In genomic region chr2:30200388-30200925, GRCm38 (mm10) we compare ENCODE assay signal across 19 mouse cellular contexts. TPM values are rescaled to one million over a fixed set of nuclear protein-coding genes. Genes with fewer than 3 reads are reported as not detected.
DNase-seq lines count a peak whose midpoint lies in the region; ATAC-seq and TF ChIP-seq lines count a peak whose summit lies in the region.
"Had no signal": no experiment of that assay in that cellular context is flagged by ENCODE, and none has a peak within 500 bp of the region (broad histone marks: within the 10 kb centered on the region; RNA-seq: fewer than 3 reads in every experiment).

No protein-coding gene starts in this region.

- H3K36me3 ChIP-seq in heart, embryonic 10.5 days = no peaks in the 10 kb centered on the region
- no peaks in the 10 kb centered on the region for H3K36me3 ChIP-seq in kidney, postnatal 0 days (ENCODE audit: insufficient read depth, low read length)
- H3K36me3 ChIP-seq in liver, embryonic 13.5 days = no peaks in the 10 kb centered on the region
- H3K36me3 ChIP-seq in stomach, postnatal 0 days (ENCODE audit: control insufficient read depth, insufficient read depth, low read length) = no peaks in the 10 kb centered on the region
- H3K36me3 ChIP-seq: forebrain, embryonic 15.5 days; hindbrain, embryonic 12.5 days had no signal

- no peaks in the 10 kb centered on the region for H3K9me3 ChIP-seq in heart, embryonic 10.5 days
- no peaks in the 10 kb centered on the region for H3K9me3 ChIP-seq in kidney, postnatal 0 days (replicated peaks; ENCODE audit: low read length)
- no peaks in the 10 kb centered on the region for H3K9me3 ChIP-seq in liver, embryonic 13.5 days (replicated peaks)
- H3K9me3 ChIP-seq in stomach, postnatal 0 days (ENCODE audit: control insufficient read depth, low read length) = no peaks in the 10 kb centered on the region
- H3K9me3 ChIP-seq: forebrain, embryonic 15.5 days; hindbrain, embryonic 12.5 days; megakaryocyte, embryonic 14.5 days had no signal

- TF ChIP-seq EP300 in stomach, postnatal 0 days (optimal IDR thresholded peaks at IDR 0.05) = no peak

- no peak overlapping the region for H3K27ac ChIP-seq in heart, embryonic 10.5 days
- H3K27ac ChIP-seq in kidney, postnatal 0 days = peak overlapping the region; percentile 47
- peak overlapping the region; percentile 69 for H3K27ac ChIP-seq in liver, embryonic 13.5 days
- peak overlapping the region; percentile 81 for H3K27ac ChIP-seq in stomach, postnatal 0 days (replicated peaks)
- H3K27ac ChIP-seq: forebrain, embryonic 15.5 days; hindbrain, embryonic 12.5 days had no signal

- ATAC-seq in kidney, postnatal 0 days (replicated peaks; ENCODE audit: low FRiP score, low read depth) = no peak
- ATAC-seq in liver, embryonic 13.5 days (ENCODE audit: low read depth) = peak; percentile 45
- ATAC-seq in stomach, postnatal 0 days (ENCODE audit: low FRiP score, low TSS enrichment) = peak; percentile 14; the same call in 1 of the 2 replicates
- ATAC-seq: activated CD4-positive, CD25-positive, alpha-beta regulatory T cell, adult 4 months; forebrain, embryonic 15.5 days; midbrain, embryonic 16.5 days had no signal

- no peak for DNase-seq in heart, embryonic 10.5 days (ENCODE audit: low spot score)
- no peak for DNase-seq in heart, postnatal 25 days (ENCODE audit: low spot score)
- DNase-seq in kidney, postnatal 0 days (ENCODE audit: low spot score) = no peak
- DNase-seq in kidney, postnatal 10 days = no peak
- no peak for DNase-seq in liver, embryonic 13.5 days
- no peak for DNase-seq in stomach, postnatal 0 days (ENCODE audit: low spot score)
- DNase-seq in thymus, postnatal 14 days = no peak
- DNase-seq in Muller cell, postnatal 12 days (ENCODE audit: inconsistent ontology term) = no peak
- DNase-seq: adrenal gland, postnatal 25 days; cerebellum, adult 9-11 months; embryo, embryonic 11 days; heart, adult 18-20 months; lung, adult 2 months; right cerebral cortex, postnatal 25 days had no signal

- no peaks in the 10 kb centered on the region for H3K27me3 ChIP-seq in heart, embryonic 10.5 days (ENCODE audit: insufficient read depth, poor library complexity, severe bottlenecking)
- H3K27me3 ChIP-seq in kidney, postnatal 0 days (ENCODE audit: insufficient read depth, low read length) = no peaks in the 10 kb centered on the region
- no peaks in the 10 kb centered on the region for H3K27me3 ChIP-seq in liver, embryonic 13.5 days
- H3K27me3 ChIP-seq in stomach, postnatal 0 days (ENCODE audit: control insufficient read depth, insufficient read depth, low read length) = no peaks in the 10 kb centered on the region
- H3K27me3 ChIP-seq: forebrain, embryonic 15.5 days; hindbrain, embryonic 12.5 days; megakaryocyte, embryonic 14.5 days had no signal

- WGBS in heart, embryonic 10.5 days = 50% methylated on average over 5 of the region's 5 CpGs
- WGBS in kidney, postnatal 0 days = 47% methylated on average over 5 of the region's 5 CpGs
- 74% methylated on average over 5 of the region's 5 CpGs for WGBS in liver, embryonic 13.5 days (ENCODE audit: insufficient replicate concordance)
- 47% methylated on average over 5 of the region's 5 CpGs for WGBS in stomach, postnatal 0 days

- intact Hi-C loops in heart, postnatal 25 days (cut with DNase I) = no loop called here

- no peak for TF ChIP-seq CTCF in kidney, postnatal 0 days (IDR thresholded peaks at IDR 0.05; ENCODE audit: low read depth)
- TF ChIP-seq CTCF in stomach, postnatal 0 days (IDR thresholded peaks at IDR 0.05; ENCODE audit: low read depth) = no peak

- H3K9ac ChIP-seq in kidney, postnatal 0 days (ENCODE audit: low read depth, low read length) = no peak overlapping the region
- H3K9ac ChIP-seq in liver, embryonic 13.5 days = no peak overlapping the region
- H3K9ac ChIP-seq in stomach, postnatal 0 days (ENCODE audit: low read length) = no peak overlapping the region
- H3K9ac ChIP-seq: forebrain, embryonic 15.5 days; hindbrain, embryonic 12.5 days had no signal

- H3K4me3 ChIP-seq in heart, embryonic 10.5 days = 0 out of 2 replicates have a peak overlapping the region, but pooled peaks have one; percentile 15
- H3K4me3 ChIP-seq in kidney, postnatal 0 days (replicated peaks; ENCODE audit: low read depth, low read length) = no peak overlapping the region
- H3K4me3 ChIP-seq in liver, embryonic 13.5 days (replicated peaks) = no peak overlapping the region
- no peak overlapping the region for H3K4me3 ChIP-seq in stomach, postnatal 0 days (ENCODE audit: low read depth, low read length)
- H3K4me3 ChIP-seq: forebrain, embryonic 15.5 days; hindbrain, embryonic 12.5 days; megakaryocyte, embryonic 14.5 days had no signal

- no peak overlapping the region for H3K4me2 ChIP-seq in kidney, postnatal 0 days (ENCODE audit: low read length)
- no peak overlapping the region for H3K4me2 ChIP-seq in liver, embryonic 13.5 days
- no peak overlapping the region for H3K4me2 ChIP-seq in stomach, postnatal 0 days (replicated peaks; ENCODE audit: low read depth)
- H3K4me2 ChIP-seq: forebrain, embryonic 15.5 days; hindbrain, embryonic 12.5 days had no signal

- H3K4me1 ChIP-seq in heart, embryonic 10.5 days = peaks cover 26% of the 10 kb centered on the region
- peaks cover 6% of the 10 kb centered on the region; the same call in 1 of the 2 replicates for H3K4me1 ChIP-seq in kidney, postnatal 0 days (replicated peaks; ENCODE audit: insufficient read depth, low read length)
- peaks cover 57% of the 10 kb centered on the region for H3K4me1 ChIP-seq in liver, embryonic 13.5 days (replicated peaks)
- 0 out of 2 replicates have a peak, but pooled peaks cover 4% of the 10 kb centered on the region for H3K4me1 ChIP-seq in stomach, postnatal 0 days (replicated peaks; ENCODE audit: control insufficient read depth, insufficient read depth)

RNA-seq across cellular contexts. Expression of gene Kyat1, which starts 5.2 kb away (rescaled TPM):
- polyA plus RNA-seq in heart, embryonic 10.5 days (2016; fragmentation: Nextera tagmentation; extraction: Ambion mirVana) = 12.8 and 17.2 TPM in 2 replicates
- total RNA-seq in heart, postnatal 25 days (2021) = 10 to 100 TPM; 43.1 to 44.0 TPM
- polyA plus RNA-seq in kidney, postnatal 0 days (2015; fragmentation: Nextera tagmentation; extraction: Ambion mirVana) = 22.7 and 22.9 TPM in 2 replicates
- polyA plus RNA-seq in liver, embryonic 13.5 days (2015; fragmentation: Nextera tagmentation; extraction: Ambion mirVana) = 9.7 and 10.1 TPM in 2 replicates
- 81.2 and 89.3 TPM in 2 replicates for polyA plus RNA-seq in stomach, postnatal 0 days (2015; fragmentation: Nextera tagmentation; extraction: Ambion mirVana)

RNA-seq across cellular contexts. Expression of gene Spout1, which starts 22.2 kb away (rescaled TPM):
- 52.1 and 72.0 TPM in 2 replicates for polyA plus RNA-seq in heart, embryonic 10.5 days (2016; fragmentation: Nextera tagmentation; extraction: Ambion mirVana)
- 1 to 10 TPM; 4.5 to 6.1 TPM for total RNA-seq in heart, postnatal 25 days (2021)
- polyA plus RNA-seq in kidney, postnatal 0 days (2015; fragmentation: Nextera tagmentation; extraction: Ambion mirVana) = 41.8 and 44.7 TPM in 2 replicates
- 40.5 and 42.5 TPM in 2 replicates for polyA plus RNA-seq in liver, embryonic 13.5 days (2015; fragmentation: Nextera tagmentation; extraction: Ambion mirVana)
- 23.9 and 24.0 TPM in 2 replicates for polyA plus RNA-seq in stomach, postnatal 0 days (2015; fragmentation: Nextera tagmentation; extraction: Ambion mirVana)

RNA-seq across cellular contexts. Expression of gene Endog, which starts 29.2 kb away (rescaled TPM):
- 31.3 and 32.5 TPM in 2 replicates for polyA plus RNA-seq in heart, embryonic 10.5 days (2016; fragmentation: Nextera tagmentation; extraction: Ambion mirVana)
- total RNA-seq in heart, postnatal 25 days (2021) = 100 to 1,000 TPM in 1 of 2 experiments, 10 to 100 TPM in 1; 93.8 to 100 TPM
- polyA plus RNA-seq in kidney, postnatal 0 days (2015; fragmentation: Nextera tagmentation; extraction: Ambion mirVana) = 53.5 and 58.2 TPM in 2 replicates
- 14.2 and 15.6 TPM in 2 replicates for polyA plus RNA-seq in liver, embryonic 13.5 days (2015; fragmentation: Nextera tagmentation; extraction: Ambion mirVana)
- 35.3 and 41.2 TPM in 2 replicates for polyA plus RNA-seq in stomach, postnatal 0 days (2015; fragmentation: Nextera tagmentation; extraction: Ambion mirVana)

RNA-seq across cellular contexts. Expression of gene Lrrc8a, which starts 37.1 kb away (rescaled TPM):
- 20.2 and 34.4 TPM in 2 replicates for polyA plus RNA-seq in heart, embryonic 10.5 days (2016; fragmentation: Nextera tagmentation; extraction: Ambion mirVana)
- total RNA-seq in heart, postnatal 25 days (2021) = 10 to 100 TPM; 58.2 to 66.7 TPM
- polyA plus RNA-seq in kidney, postnatal 0 days (2015; fragmentation: Nextera tagmentation; extraction: Ambion mirVana) = 50.2 and 51.3 TPM in 2 replicates
- polyA plus RNA-seq in liver, embryonic 13.5 days (2015; fragmentation: Nextera tagmentation; extraction: Ambion mirVana) = 11.9 and 12.5 TPM in 2 replicates
- 30.3 and 31.7 TPM in 2 replicates for polyA plus RNA-seq in stomach, postnatal 0 days (2015; fragmentation: Nextera tagmentation; extraction: Ambion mirVana)

RNA-seq across cellular contexts. Expression of gene Gm28035, which starts 39.9 kb away (rescaled TPM):
- polyA plus RNA-seq in heart, embryonic 10.5 days (2016; fragmentation: Nextera tagmentation; extraction: Ambion mirVana) = 0.14 and 0.19 TPM in 2 replicates
- 1 to 10 TPM; 3.7 to 4.4 TPM for total RNA-seq in heart, postnatal 25 days (2021)
- polyA plus RNA-seq in kidney, postnatal 0 days (2015; fragmentation: Nextera tagmentation; extraction: Ambion mirVana) = 0.20 and 0.29 TPM in 2 replicates
- 0.05 and 0.07 TPM in 2 replicates for polyA plus RNA-seq in liver, embryonic 13.5 days (2015; fragmentation: Nextera tagmentation; extraction: Ambion mirVana)
- 0.05 and 0.11 TPM in 2 replicates for polyA plus RNA-seq in stomach, postnatal 0 days (2015; fragmentation: Nextera tagmentation; extraction: Ambion mirVana)
- polyA plus RNA-seq: activated CD4-positive, CD25-positive, alpha-beta regulatory T cell, adult 4 months had no signal
